Mouse (Mus musculus) liver, adult 2 months (tissue): ENCODE results near the gene Ptgir. TPM values are rescaled to one million over a fixed set of nuclear protein-coding genes. Genes with fewer than 3 reads are reported as not detected.

Source experiments
- DNase-seq: peaks from one replicate; pipeline ENCODE4 v3.0.0-alpha.2; 2011; ENCODE audit warnings: low read depth, low spot score; ENCODE audit errors: extremely low read depth
- H3K27ac ChIP-seq: fragments of 200-500 bp; replicated peaks from 2 replicates; pipeline ENCODE4 v1.5.1; 2012; ENCODE audit warnings: low read depth, mild to moderate bottlenecking, control low read depth, inconsistent platforms, low read length; ENCODE audit not compliant: insufficient read depth
- H3K27me3 ChIP-seq: fragments of 200-500 bp; 2 replicates; pipeline ENCODE4 v1.6.1; 2012; ENCODE audit warnings: mild to moderate bottlenecking, moderate library complexity, low read length, inconsistent platforms; ENCODE audit not compliant: control insufficient read depth, insufficient read depth
- H3K36me3 ChIP-seq: fragments of 200-500 bp; 2 replicates; pipeline ENCODE4 v1.6.1; 2012; ENCODE audit warnings: low read length, inconsistent platforms; ENCODE audit not compliant: control insufficient read depth, insufficient read depth
- H3K4me1 ChIP-seq: fragments of 200-500 bp; 2 replicates; pipeline ENCODE4 v1.6.1; 2011; ENCODE audit warnings: low read length; ENCODE audit not compliant: control insufficient read depth, insufficient read depth
- H3K4me3 ChIP-seq: fragments of 200-500 bp; 2 replicates; pipeline ENCODE4 v1.5.1; 2011; ENCODE audit warnings: low read depth, mild to moderate bottlenecking, control low read depth, low read length, moderate library complexity; ENCODE audit not compliant: insufficient read depth
- H3K79me2 ChIP-seq: fragments of 200-500 bp; 2 replicates; pipeline ENCODE4 v1.6.1; 2012; ENCODE audit warnings: inconsistent platforms, mild to moderate bottlenecking, low read length, moderate library complexity; ENCODE audit not compliant: control insufficient read depth, insufficient read depth
- H3K9ac ChIP-seq: fragments of 200-500 bp; 2 replicates; pipeline ENCODE4 v1.6.1; 2012; ENCODE audit warnings: low read depth, mild to moderate bottlenecking, control low read depth, inconsistent platforms, low read length
- CTCF ChIP-seq: fragments of 200-500 bp; IDR thresholded peaks from 2 replicates; pipeline ENCODE4 v1.5.1; 2011; ENCODE audit warnings: low read depth, low read length, control low read depth
- POLR2A ChIP-seq: fragments of 200-500 bp; IDR thresholded peaks from 2 replicates; pipeline ENCODE4 v1.6.1; 2011; ENCODE audit warnings: low read length, control low read depth; ENCODE audit not compliant: insufficient read depth; ENCODE audit errors: extremely low read depth
- WGBS: fragments of 180-500 bp; shearing (Covaris S2); methylation state at CpG from one replicate; pipeline ENCODE4 v1.1.7; 2018; 5-methylcytosine and 5-hydroxymethylcytosine counted together
- polyA plus RNA-seq: library from polyadenylated mRNA; depleted of rRNA; stranded (reverse); fragments of >200 nt; gene quantifications from 2 replicates; pipeline ENCODE4 v1.2.3, GENCODE M21; 2012
- total RNA-seq: library from RNA; depleted of rRNA; stranded (reverse); fragments of >200 nt; gene quantifications from 2 replicates; pipeline ENCODE4 v1.2.3, GENCODE M21; 2014

Ptgir gene
- total and polyA plus RNA-seq, 2 experiments, result 0.09 to 0.33 TPM

DNA sequence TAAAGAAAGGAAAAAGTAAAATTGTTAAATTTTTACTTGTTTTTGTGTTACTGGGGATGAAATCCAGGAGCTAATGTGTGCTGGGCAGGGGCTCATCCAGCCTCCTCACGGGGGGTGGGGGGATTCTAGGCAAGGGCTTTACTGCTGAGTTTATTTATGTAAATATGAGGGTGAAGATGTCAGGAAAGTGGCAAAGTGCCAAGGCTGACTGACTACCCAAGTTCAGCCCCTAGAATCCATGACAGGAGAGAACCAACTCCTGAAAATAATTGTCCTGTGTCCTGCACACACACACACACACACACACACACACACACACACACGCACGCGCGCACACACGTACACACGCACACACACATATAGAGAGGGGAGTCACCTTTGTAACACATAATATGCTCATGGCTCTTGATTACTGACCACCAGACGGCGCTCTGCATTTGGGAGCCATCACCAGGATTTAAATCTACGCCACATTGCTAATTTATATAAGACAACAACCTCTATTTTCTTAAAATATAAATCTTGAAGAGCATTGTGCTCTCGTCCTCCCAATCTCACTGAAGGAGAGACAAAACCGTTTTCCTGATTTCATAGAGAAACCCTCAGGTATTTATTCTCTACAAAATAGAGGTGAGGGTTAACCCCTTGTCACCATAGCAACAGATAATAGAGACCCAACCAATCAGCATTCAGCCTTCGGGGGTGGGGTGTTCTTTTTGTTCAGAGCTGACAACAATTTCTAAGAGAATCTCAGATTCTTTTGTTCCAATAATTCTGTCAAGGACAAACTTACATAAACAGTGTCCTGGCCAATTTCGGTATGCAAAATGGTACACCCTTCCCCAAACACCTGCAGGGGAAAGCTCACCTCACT, 26.7 kb downstream of the Ptgir start:
- DNase-seq, result no peak
- Histone ChIP-seq H3K27ac (no peak overlapping the region), H3K27me3 (no peaks in the 10 kb centered on the region), H3K4me3 (no peak overlapping the region), H3K36me3 (no peaks in the 10 kb centered on the region), H3K4me1 (no peaks in the 10 kb centered on the region), H3K79me2 (no peaks in the 10 kb centered on the region), H3K9ac (no peak overlapping the region)
- WGBS, result 43% methylated on average over 14 of the region's 14 CpGs
- no peak for TF ChIP-seq POLR2A
- peak; percentile 44; the same call in 1 of the 2 replicates for TF ChIP-seq CTCF

DNA sequence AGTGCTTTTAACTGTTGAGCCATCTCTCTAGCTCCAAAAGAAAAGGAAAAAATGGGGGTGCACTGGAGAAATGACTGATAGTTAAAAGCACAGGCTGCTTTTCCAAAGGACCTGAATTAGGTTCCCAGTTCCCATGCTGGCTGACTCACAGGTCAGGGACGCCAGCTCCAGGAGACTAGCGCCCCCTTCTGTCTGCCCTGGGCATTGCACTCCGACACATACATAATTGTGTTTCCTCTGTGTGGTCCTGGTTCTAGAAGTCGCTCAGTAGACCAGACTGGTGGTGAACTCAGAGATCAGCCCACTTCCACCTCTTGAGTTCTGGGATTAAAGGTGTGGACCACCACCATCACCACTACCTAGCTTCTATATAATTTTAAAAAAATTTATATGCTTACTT, 31.0 kb downstream of the Ptgir start:
- Histone ChIP-seq H3K9ac (no peak overlapping the region), H3K27me3 (no peaks in the 10 kb centered on the region), H3K4me3 (no peak overlapping the region), H3K36me3 (no peaks in the 10 kb centered on the region), H3K79me2 (no peaks in the 10 kb centered on the region), H3K27ac (no peak overlapping the region), H3K4me1 (no peaks in the 10 kb centered on the region)
- no peak for TF ChIP-seq POLR2A
- peak; percentile 54 for TF ChIP-seq CTCF
- 56% methylated on average over 4 of the region's 4 CpGs for WGBS
- DNase-seq, result no peak

DNA sequence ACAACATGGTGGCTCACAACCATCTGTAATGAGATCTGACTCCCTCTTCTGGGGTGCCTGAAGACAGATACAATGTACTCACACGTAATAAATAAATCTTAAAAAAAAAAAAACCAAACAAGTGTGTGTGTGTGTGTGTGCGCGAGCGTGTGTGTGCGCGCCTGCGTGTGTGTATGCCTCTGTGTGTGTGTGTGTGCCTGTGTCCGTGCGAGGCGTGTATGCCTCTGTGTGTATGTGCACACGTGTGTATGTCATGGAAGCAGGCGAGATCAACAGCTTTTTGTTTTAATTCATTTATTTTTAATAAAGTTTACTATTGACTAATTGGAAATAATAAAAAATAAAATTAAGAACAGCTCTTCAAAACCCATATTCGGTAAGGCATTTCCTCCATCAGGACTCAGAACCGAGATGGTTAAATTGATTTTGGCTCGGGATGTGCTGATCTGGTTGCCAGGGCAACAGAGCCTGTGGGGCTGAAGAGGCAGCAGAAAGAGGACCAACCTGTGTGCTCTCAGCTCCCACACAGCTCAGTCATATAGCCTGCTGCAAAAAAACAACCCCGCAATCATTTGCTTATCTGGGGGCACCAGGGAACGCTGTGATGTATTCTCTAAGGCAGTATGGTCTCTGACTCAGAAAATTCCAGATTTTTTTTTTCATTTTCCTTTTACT, 32.0 kb downstream of the Ptgir start:
- Histone ChIP-seq H3K27ac (no peak overlapping the region), H3K79me2 (no peaks in the 10 kb centered on the region), H3K27me3 (no peaks in the 10 kb centered on the region), H3K36me3 (no peaks in the 10 kb centered on the region), H3K4me3 (no peak overlapping the region), H3K4me1 (no peaks in the 10 kb centered on the region), H3K9ac (no peak overlapping the region)
- no peak for TF ChIP-seq POLR2A
- TF ChIP-seq CTCF, result no peak
- 68% methylated on average over 17 of the region's 17 CpGs for WGBS
- DNase-seq, result no peak

DNA sequence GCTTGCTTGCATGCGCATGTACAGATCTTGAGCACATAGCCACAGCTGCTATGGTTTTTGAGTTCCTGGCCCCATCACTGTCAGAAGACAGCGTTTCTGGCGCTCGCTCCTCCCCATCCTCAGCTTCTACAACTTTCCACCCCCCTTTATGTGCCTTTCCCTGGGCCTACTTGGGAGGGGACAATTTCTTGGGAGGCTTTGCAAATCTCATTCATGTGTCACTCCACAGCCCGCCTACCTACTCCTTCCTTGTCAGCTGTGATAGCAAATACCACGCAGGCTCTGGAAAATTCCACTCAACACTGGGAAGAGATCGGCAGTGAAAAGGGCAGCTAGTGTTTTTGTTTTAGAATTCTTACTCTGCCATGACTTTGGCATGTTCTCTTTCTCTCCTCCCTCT, 34.0 kb downstream of the Ptgir start:
- H3K27me3 ChIP-seq, result peaks cover 8% of the 10 kb centered on the region
- no peak for DNase-seq
- H3K4me3 ChIP-seq, result no peak overlapping the region
- 79% methylated on average over 7 of the region's 7 CpGs for WGBS
- no peak overlapping the region for H3K27ac ChIP-seq
- H3K9ac ChIP-seq, result no peak overlapping the region
- H3K36me3 ChIP-seq, result no peaks in the 10 kb centered on the region
- H3K79me2 ChIP-seq, result no peaks in the 10 kb centered on the region
- TF ChIP-seq CTCF, result no peak
- no peak for TF ChIP-seq POLR2A
- no peaks in the 10 kb centered on the region for H3K4me1 ChIP-seq

- no peak for DNase-seq
- Histone ChIP-seq H3K27me3 (peaks cover 18% of the 10 kb centered on the region), H3K4me3 (no peak overlapping the region), H3K9ac (no peak overlapping the region), H3K36me3 (no peaks in the 10 kb centered on the region), H3K79me2 (no peaks in the 10 kb centered on the region), H3K4me1 (no peaks in the 10 kb centered on the region), H3K27ac (no peak overlapping the region)
- TF ChIP-seq CTCF, result no peak
- no peak for TF ChIP-seq POLR2A
- WGBS, result 53% methylated on average over 4 of the region's 4 CpGs
These were observed 36.6 kb downstream of the Ptgir start for GRCm38 (mm10) chr7:16942861-16943260.
